Mouse (Mus musculus): Measurements from ENCODE around the gene Ifi204.
"Not testable (repeated sequence)": the region's sequence is repeated elsewhere in the genome, so short reads cannot be mapped to it uniquely, and the experiment has no call there.

Gene Ifi204

DNA sequence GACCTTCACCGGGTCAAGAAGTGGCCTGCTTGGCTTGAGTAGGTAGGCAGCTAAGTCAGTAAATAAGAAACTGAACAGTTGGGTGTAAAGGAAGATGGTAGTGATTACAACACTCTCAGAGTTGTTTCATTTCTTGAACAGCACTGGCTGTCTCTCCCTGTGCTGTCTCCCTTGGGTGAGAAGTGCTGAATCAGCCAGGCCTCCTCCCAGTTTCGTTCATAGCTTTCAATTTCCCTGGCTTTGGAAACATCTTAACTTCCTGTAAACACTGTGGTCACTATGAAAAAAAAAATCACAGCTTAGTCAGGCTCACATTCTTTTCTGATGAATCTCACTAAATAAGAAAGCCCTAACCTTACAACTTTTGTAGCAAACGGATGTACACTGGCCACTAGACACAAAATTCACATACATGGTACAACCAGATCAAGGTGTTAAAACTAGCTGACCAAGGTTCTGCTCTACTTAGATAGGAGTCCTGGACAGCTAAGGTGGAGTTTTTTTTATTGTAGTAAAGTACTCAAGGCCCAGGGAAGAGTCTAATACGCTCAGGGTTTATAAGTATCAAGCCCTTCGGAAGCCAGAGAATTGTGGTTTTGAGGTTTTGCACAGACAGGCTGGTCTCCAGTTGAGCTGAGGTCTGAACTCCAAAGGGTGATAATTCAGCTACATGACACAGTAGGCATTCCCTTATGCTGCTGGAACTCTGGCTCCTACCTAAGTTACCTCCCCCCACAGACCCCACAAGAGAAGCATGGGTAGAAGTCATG lies at the start of gene Ifi204:
Ifi204 (minus strand) TSS at position 96 of the 770 bp plus-strand sequence.
- not testable (repeated sequence) for DNase-seq (ENCODE audit: low read depth, low spot score)

DNA sequence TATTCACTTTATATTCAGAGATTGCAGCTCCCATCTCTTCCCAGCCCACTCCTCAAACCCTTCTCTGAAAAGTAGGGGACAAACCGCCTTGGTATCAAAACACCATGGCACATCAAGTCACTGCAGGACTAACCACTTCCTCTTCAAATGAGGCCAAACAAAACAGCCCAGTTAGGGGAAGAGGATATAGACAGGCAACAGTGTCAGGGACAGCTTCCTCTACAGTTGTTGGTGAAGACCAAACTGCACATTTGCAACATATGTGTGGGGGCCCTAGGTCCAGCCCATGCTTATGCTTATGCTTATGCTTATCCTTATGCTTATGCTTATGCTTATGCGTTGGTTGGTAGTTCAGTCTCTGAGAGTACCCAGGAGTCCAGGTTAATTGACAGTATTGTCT lies 42.6 kb upstream of the Ifi204 start:
- DNase-seq (ENCODE audit: low read depth, low spot score): not testable (repeated sequence)

- DNase-seq (ENCODE audit: low read depth, low spot score): not testable (repeated sequence)
Measured at GRCm38 (mm10) chr1:173802689-173803281, 36.0 kb upstream of the Ifi204 start.

- not testable (repeated sequence) for DNase-seq (ENCODE audit: low read depth, low spot score)
Measured at GRCm38 (mm10) chr1:173802207-173802606, 35.5 kb upstream of the Ifi204 start.

- not testable (repeated sequence) for DNase-seq (ENCODE audit: low read depth, low spot score)
Measured at GRCm38 (mm10) chr1:173801791-173802190, 35.0 kb upstream of the Ifi204 start.

GRCm38 (mm10) chr1:173773457-173773856 lies 6.7 kb upstream of the Ifi204 start:
- DNase-seq (ENCODE audit: low read depth, low spot score): not testable (repeated sequence)

- not testable (repeated sequence) for DNase-seq (ENCODE audit: low read depth, low spot score)
Measured at GRCm38 (mm10) chr1:173760032-173760431, 6.7 kb downstream of the Ifi204 start.

- no peak for DNase-seq (ENCODE audit: low read depth, low spot score)
Measured at GRCm38 (mm10) chr1:173742262-173742661, 24.5 kb downstream of the Ifi204 start.

DNA sequence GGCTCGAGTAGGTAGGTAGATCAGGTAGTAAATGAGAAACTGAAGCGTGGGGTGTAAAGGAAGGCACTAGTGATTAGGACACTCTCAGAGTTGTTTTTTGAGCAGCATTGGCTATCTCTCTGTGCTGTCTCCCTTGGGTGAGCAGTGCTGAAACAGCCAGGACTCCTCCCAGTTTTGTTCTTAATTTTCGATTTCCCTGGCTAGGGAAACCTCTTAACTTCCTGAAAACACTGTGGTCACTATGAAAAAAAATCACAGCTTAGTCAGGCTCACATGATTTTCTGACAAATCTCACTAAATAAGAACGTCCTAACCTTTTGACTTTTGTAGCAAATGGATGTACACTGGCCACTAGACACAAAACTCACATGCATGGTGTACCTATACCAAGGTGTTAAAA lies 25.1 kb downstream of the Ifi204 start, which contains the start of gene Ifi207:
Ifi207 (minus strand) TSS at position 92 of the 400 bp plus-strand sequence.
- no peak for DNase-seq (ENCODE audit: low read depth, low spot score)

GRCm38 (mm10) chr1:173740537-173740936 lies 26.2 kb downstream of the Ifi204 start:
- no peak for DNase-seq (ENCODE audit: low read depth, low spot score)

- no peak for DNase-seq (ENCODE audit: low read depth, low spot score)
Measured at GRCm38 (mm10) chr1:173736986-173737385, 29.8 kb downstream of the Ifi204 start.

GRCm38 (mm10) chr1:173735015-173735414 lies 31.7 kb downstream of the Ifi204 start:
- DNase-seq (ENCODE audit: low read depth, low spot score): not testable (repeated sequence)

DNA sequence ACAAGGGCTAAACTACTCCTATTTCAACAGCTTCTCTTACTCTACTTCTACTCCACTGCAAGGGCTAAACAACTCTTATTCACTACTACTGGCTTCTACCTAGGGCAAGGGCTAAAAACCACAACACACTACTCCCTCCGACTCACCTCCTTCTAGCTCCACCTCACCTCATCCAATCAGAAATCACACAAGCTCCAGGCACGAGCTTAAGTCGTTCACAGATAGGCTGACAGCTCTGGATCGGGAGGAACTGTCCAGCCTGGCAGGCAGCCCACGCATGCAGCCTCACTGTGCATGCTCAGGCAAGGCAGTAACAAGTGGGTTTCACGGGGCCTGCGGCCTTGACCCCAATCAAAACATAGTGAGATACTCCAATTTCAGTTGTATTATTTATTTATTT lies 33.5 kb downstream of the Ifi204 start:
- no peak for DNase-seq (ENCODE audit: low read depth, low spot score)

All from ES-CJ7 (cell line).